Mouse (Mus musculus) mature B cell (primary cell): ENCODE results near the gene Taf12.
"Not testable (repeated sequence)": the region's sequence is repeated elsewhere in the genome, so short reads cannot be mapped to it uniquely, and the experiment has no call there.

ENCODE experiments used
- in situ Hi-C: fragments of 300-500 bp; cut with MboI; formaldehyde crosslinking; loops from 2 replicates; pipeline ENCODE4 v1.14.3; 2019

Gene Taf12

GRCm38 (mm10) chr4:132269740-132270560 lies 4.2 kb upstream of the Taf12 start:
- in situ Hi-C loops: loop anchor here (10.0 kb wide), 1 partner anchor 55 kb away; the partner anchor contains the start of gene Ythdf2

GRCm38 (mm10) chr4:132273166-132273565 lies 1.0 kb upstream of the Taf12 start:
- in situ Hi-C loops: no loop called here

- in situ Hi-C loops: no loop called here
Observed at GRCm38 (mm10) chr4:132275949-132276348, 1.8 kb downstream of the Taf12 start.

- in situ Hi-C loops: not testable (repeated sequence)
Observed at GRCm38 (mm10) chr4:132288840-132289239, 14.7 kb downstream of the Taf12 start.

- in situ Hi-C loops: no loop called here
Observed at GRCm38 (mm10) chr4:132291056-132291455, 16.9 kb downstream of the Taf12 start.

- in situ Hi-C loops: no loop called here
Observed at GRCm38 (mm10) chr4:132291624-132292335, 17.6 kb downstream of the Taf12 start.

- in situ Hi-C loops: no loop called here
Observed at GRCm38 (mm10) chr4:132292988-132293387, 18.8 kb downstream of the Taf12 start.

- in situ Hi-C loops: no loop called here
Observed at GRCm38 (mm10) chr4:132293682-132294240, 19.6 kb downstream of the Taf12 start.

- in situ Hi-C loops: no loop called here
Observed at GRCm38 (mm10) chr4:132295696-132296390, 21.7 kb downstream of the Taf12 start.

- in situ Hi-C loops: no loop called here
Observed at GRCm38 (mm10) chr4:132299849-132300248, 25.7 kb downstream of the Taf12 start.

GRCm38 (mm10) chr4:132301486-132301885 lies 27.3 kb downstream of the Taf12 start:
- in situ Hi-C loops: no loop called here

- in situ Hi-C loops: no loop called here
Observed at GRCm38 (mm10) chr4:132301965-132302938, 28.1 kb downstream of the Taf12 start.

GRCm38 (mm10) chr4:132302939-132303479 lies 28.8 kb downstream of the Taf12 start, which contains the start of gene Rab42:
Gene Rab42, minus strand, starts transcription at chr4:132303385.
- in situ Hi-C loops: no loop called here

- in situ Hi-C loops: not testable (repeated sequence)
Observed at GRCm38 (mm10) chr4:132303484-132303883, 29.3 kb downstream of the Taf12 start.

- in situ Hi-C loops: no loop called here
Observed at GRCm38 (mm10) chr4:132305276-132305675, 31.1 kb downstream of the Taf12 start.

GRCm38 (mm10) chr4:132306004-132306403 lies 31.8 kb downstream of the Taf12 start:
- in situ Hi-C loops: no loop called here

GRCm38 (mm10) chr4:132308437-132309139 lies 34.4 kb downstream of the Taf12 start:
- in situ Hi-C loops: no loop called here

GRCm38 (mm10) chr4:132309140-132309848 lies 35.1 kb downstream of the Taf12 start:
- in situ Hi-C loops: no loop called here

- in situ Hi-C loops: no loop called here
Observed at GRCm38 (mm10) chr4:132309849-132310472, 35.8 kb downstream of the Taf12 start.
